Mouse (Mus musculus) telencephalon, adult 2 months (tissue): ENCODE data around the gene Olfr970.
"Not testable (repeated sequence)": the region's sequence is repeated elsewhere in the genome, so short reads cannot be mapped to it uniquely, and the experiment has no call there.

Experiments
- DNase-seq: peaks from one replicate; pipeline ENCODE4 v3.0.0-alpha.2; 2011; ENCODE audit warnings: low read depth, low spot score

Olfr970 gene

DNA sequence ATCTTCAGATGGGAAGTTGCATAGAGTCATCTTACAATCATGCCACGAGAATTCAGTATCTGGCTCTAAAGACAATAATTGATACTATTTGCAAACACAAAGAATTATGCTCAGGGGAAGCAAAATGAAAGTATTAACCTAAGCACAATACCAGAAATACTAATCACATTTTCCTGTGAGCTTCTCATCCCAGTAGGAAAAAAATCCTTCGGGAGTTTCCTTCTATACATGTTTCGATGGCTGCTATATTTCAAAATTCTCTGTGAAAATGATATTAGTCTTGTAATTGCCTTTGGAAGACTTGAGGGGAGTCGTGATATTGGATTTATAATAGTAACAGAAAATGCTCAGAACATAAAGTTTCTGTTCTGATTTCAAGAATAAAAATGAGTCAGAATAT, at the start of gene Olfr970:
Olfr970 (plus strand) TSS at position 301 of the 400 bp plus-strand sequence.
- no peak for DNase-seq

DNA sequence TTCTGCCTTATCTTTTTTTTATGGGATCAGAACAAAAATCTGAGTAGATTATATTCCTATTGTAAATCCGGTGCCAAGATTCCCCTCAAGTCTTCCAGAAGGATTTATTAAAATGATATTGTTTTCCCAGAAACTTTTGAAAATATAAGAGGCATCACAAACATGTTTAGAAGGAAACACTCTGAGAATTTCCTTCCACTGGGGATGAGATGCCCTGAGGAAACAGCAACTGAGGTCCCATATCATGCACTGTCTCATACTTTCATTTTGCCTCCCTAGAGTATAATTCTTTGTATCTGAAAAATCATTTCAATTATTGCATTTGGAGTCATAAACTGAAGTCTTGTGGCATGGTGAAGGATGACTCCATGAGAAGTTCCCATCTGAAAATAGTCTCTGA, 25.5 kb upstream of the Olfr970 start, which contains the start of gene Olfr968:
Olfr968 (minus strand) TSS at position 101 of the 400 bp plus-strand sequence.
- DNase-seq = no peak

GRCm38 (mm10) chr9:39790558-39790957, 18.1 kb upstream of the Olfr970 start, which contains the start of gene Olfr969:
Olfr969 (plus strand) TSS chr9:39790945.
- DNase-seq = no peak

- not testable (repeated sequence) for DNase-seq
Observed at GRCm38 (mm10) chr9:39836576-39836975, 27.9 kb downstream of the Olfr970 start, which contains the start of gene Olfr971. Olfr971 (plus strand) TSS chr9:39836876.

GRCm38 (mm10) chr9:39866122-39866521, 57.5 kb downstream of the Olfr970 start, which contains the start of gene Olfr972:
Olfr972 (plus strand) TSS chr9:39866422.
- no peak for DNase-seq
